Mouse (Mus musculus) kidney, postnatal 0 days (tissue): ENCODE results near the gene Ccdc97. TPM values are rescaled to one million over a fixed set of nuclear protein-coding genes. Genes with fewer than 3 reads are reported as not detected.
A peak's percentile ranks its signal among the peaks of the same experiment; 100 is the strongest.

Experiments
- ATAC-seq: fragments of 200-750 bp; cut with Nextera tagmentation; replicated peaks from 2 replicates; pipeline ENCODE4 v1.8.0; 2017; ENCODE audit warnings: low read depth, moderate number of reproducible peaks, moderate TSS enrichment, moderate library complexity; ENCODE audit not compliant: low FRiP score
- DNase-seq: peaks from one replicate; pipeline ENCODE4 v3.0.0-alpha.2; 2016; ENCODE audit warnings: low spot score
- H3K27ac ChIP-seq: fragments of 300-500 bp; sonication (generic); 2 replicates; pipeline ENCODE4 v1.5.1; 2014; ENCODE audit warnings: mild to moderate bottlenecking
- H3K27me3 ChIP-seq: fragments of 300-500 bp; sonication (generic); 2 replicates; pipeline ENCODE4 v1.6.1; 2014; ENCODE audit warnings: low read length, mixed read lengths; ENCODE audit not compliant: insufficient read depth
- H3K36me3 ChIP-seq: fragments of 300-500 bp; sonication (generic); 2 replicates; pipeline ENCODE4 v1.6.1; 2014; ENCODE audit warnings: low read length, mixed read lengths; ENCODE audit not compliant: insufficient read depth
- H3K4me1 ChIP-seq: fragments of 300-500 bp; sonication (generic); replicated peaks from 2 replicates; pipeline ENCODE4 v1.6.1; 2014; ENCODE audit warnings: antibody characterized with exemption, low read length, mixed read lengths; ENCODE audit not compliant: insufficient read depth
- H3K4me2 ChIP-seq: fragments of 300-500 bp; sonication (generic); 2 replicates; pipeline ENCODE4 v1.6.1; 2014; ENCODE audit warnings: mild to moderate bottlenecking, low read length, moderate library complexity, mixed read lengths
- H3K4me3 ChIP-seq: fragments of 300-500 bp; sonication (generic); replicated peaks from 2 replicates; pipeline ENCODE4 v1.5.1; 2014; ENCODE audit warnings: low read depth, low read length
- H3K9ac ChIP-seq: fragments of 300-500 bp; sonication (generic); 2 replicates; pipeline ENCODE4 v1.6.1; 2014; ENCODE audit warnings: low read depth, low read length
- H3K9me3 ChIP-seq: fragments of 300-500 bp; sonication (generic); replicated peaks from 2 replicates; pipeline ENCODE4 v1.6.1; 2016; ENCODE audit warnings: low read length, inconsistent platforms, mixed read lengths
- CTCF ChIP-seq: IDR thresholded peaks from 2 replicates; pipeline ENCODE4 v1.5.1; 2016; ENCODE audit warnings: antibody characterized with exemption, low read depth, mild to moderate bottlenecking, moderate library complexity
- WGBS: fragments of 180-500 bp; shearing (Covaris S2); extraction: QIAGEN DNeasy Blood & Tissue Kit; methylation state at CpG from one replicate; pipeline ENCODE4 v1.1.7; 2014; 5-methylcytosine and 5-hydroxymethylcytosine counted together
- polyA plus RNA-seq: library from polyadenylated mRNA; unstranded; fragments of >200 nt; fragmentation: Nextera tagmentation; extraction: Ambion mirVana; gene quantifications from 2 replicates; pipeline ENCODE4 v1.2.1, GENCODE M21; 2015

Ccdc97 gene
- polyA plus RNA-seq, 1 experiment from 2014 or later = 19.4 TPM

- ATAC-seq (no peak), DNase-seq (no peak)
- Histone ChIP-seq H3K27ac (no peak overlapping the region), H3K9me3 (no peaks in the 10 kb centered on the region), H3K9ac (no peak overlapping the region), H3K4me2 (no peak overlapping the region), H3K36me3 (0 out of 2 replicates have a peak, but pooled peaks cover 4% of the 10 kb centered on the region), H3K27me3 (no peaks in the 10 kb centered on the region), H3K4me1 (peaks cover 18% of the 10 kb centered on the region), H3K4me3 (no peak overlapping the region)
- WGBS = 38% methylated on average over 10 of the region's 10 CpGs
- TF ChIP-seq CTCF = no peak
Measured at GRCm38 (mm10) chr7:25703793-25704494, 14.9 kb downstream of the Ccdc97 start.

GRCm38 (mm10) chr7:25702350-25702749 lies 16.5 kb downstream of the Ccdc97 start:
- no peak for DNase-seq
- 0 out of 2 replicates have a peak, but pooled peaks cover 4% of the 10 kb centered on the region for H3K36me3 ChIP-seq
- H3K4me3 ChIP-seq = no peak overlapping the region
- WGBS = 98% methylated on average over 2 of the region's 2 CpGs
- no peak overlapping the region for H3K27ac ChIP-seq
- peak; percentile 44; the same call in 1 of the 2 replicates for TF ChIP-seq CTCF
- H3K9me3 ChIP-seq = no peaks in the 10 kb centered on the region
- H3K27me3 ChIP-seq = no peaks in the 10 kb centered on the region
- no peak overlapping the region for H3K9ac ChIP-seq
- no peak for ATAC-seq
- no peak overlapping the region for H3K4me2 ChIP-seq
- peaks cover 10% of the 10 kb centered on the region; the same call in 1 of the 2 replicates for H3K4me1 ChIP-seq

- H3K4me2 ChIP-seq = no peak overlapping the region
- ATAC-seq = no peak
- no peaks in the 10 kb centered on the region for H3K27me3 ChIP-seq
- peak; percentile 28; the same call in 1 of the 2 replicates for TF ChIP-seq CTCF
- H3K9ac ChIP-seq = no peak overlapping the region
- no peaks in the 10 kb centered on the region for H3K9me3 ChIP-seq
- WGBS = 83% methylated on average over 12 of the region's 12 CpGs
- 0 out of 2 replicates have a peak, but pooled peaks cover 4% of the 10 kb centered on the region for H3K36me3 ChIP-seq
- no peak overlapping the region for H3K27ac ChIP-seq
- 0 out of 2 replicates have a peak, but pooled peaks cover 3% of the 10 kb centered on the region for H3K4me1 ChIP-seq
- DNase-seq = no peak
- H3K4me3 ChIP-seq = no peak overlapping the region
Measured at GRCm38 (mm10) chr7:25700732-25701131, 18.2 kb downstream of the Ccdc97 start.

- Histone ChIP-seq H3K4me3 (no peak overlapping the region), H3K27me3 (no peaks in the 10 kb centered on the region), H3K4me2 (no peak overlapping the region), H3K4me1 (0 out of 2 replicates have a peak, but pooled peaks cover 3% of the 10 kb centered on the region), H3K9ac (no peak overlapping the region), H3K36me3 (0 out of 2 replicates have a peak, but pooled peaks cover 4% of the 10 kb centered on the region), H3K27ac (no peak overlapping the region), H3K9me3 (no peaks in the 10 kb centered on the region)
- WGBS = 61% methylated on average over 13 of the region's 13 CpGs
- no peak for DNase-seq
- no peak for TF ChIP-seq CTCF
- no peak for ATAC-seq
Measured at GRCm38 (mm10) chr7:25699851-25700250, 19.0 kb downstream of the Ccdc97 start.

GRCm38 (mm10) chr7:25694104-25694503 lies 24.8 kb downstream of the Ccdc97 start:
- Histone ChIP-seq H3K4me2 (no peak overlapping the region), H3K9ac (no peak overlapping the region), H3K27ac (no peak overlapping the region), H3K36me3 (no peaks in the 10 kb centered on the region), H3K9me3 (no peaks in the 10 kb centered on the region), H3K4me3 (no peak overlapping the region), H3K27me3 (no peaks in the 10 kb centered on the region), H3K4me1 (0 out of 2 replicates have a peak, but pooled peaks cover 7% of the 10 kb centered on the region)
- ATAC-seq (no peak), DNase-seq (no peak)
- TF ChIP-seq CTCF = no peak
- WGBS = 63% methylated on average over 8 of the region's 8 CpGs

- 28% methylated on average over 5 of the region's 5 CpGs for WGBS
- Histone ChIP-seq H3K27me3 (no peaks in the 10 kb centered on the region), H3K9ac (no peak overlapping the region), H3K36me3 (no peaks in the 10 kb centered on the region), H3K4me1 (peaks cover 28% of the 10 kb centered on the region; the same call in 1 of the 2 replicates), H3K4me2 (peak overlapping the region; percentile 92), H3K27ac (0 out of 2 replicates have a peak overlapping the region, but pooled peaks have one; percentile 13), H3K9me3 (no peaks in the 10 kb centered on the region), H3K4me3 (peak overlapping the region; percentile 77; the same call in 1 of the 2 replicates)
- DNase-seq = no peak
- ATAC-seq = no peak
- no peak for TF ChIP-seq CTCF
Measured at GRCm38 (mm10) chr7:25690051-25690450, 28.8 kb downstream of the Ccdc97 start.
